Mouse (Mus musculus) ovary, adult 10 weeks (tissue): Measurements from ENCODE around the gene Rtp4. TPM values are rescaled to one million over a fixed set of nuclear protein-coding genes. Genes with fewer than 3 reads are reported as not detected.

ENCODE experiments used
- polyA plus RNA-seq: library from polyadenylated mRNA; stranded (reverse); fragments of 350-450 nt; fragmentation: Illumina TruSeq; extraction: RNeasy Lipid Tissue Mini Kit (QIAGEN cat#74804); gene quantifications from one replicate; pipeline ENCODE4 v1.2.3, GENCODE M21; 2014

The Rtp4 gene
- 53.8 TPM for polyA plus RNA-seq

DNA sequence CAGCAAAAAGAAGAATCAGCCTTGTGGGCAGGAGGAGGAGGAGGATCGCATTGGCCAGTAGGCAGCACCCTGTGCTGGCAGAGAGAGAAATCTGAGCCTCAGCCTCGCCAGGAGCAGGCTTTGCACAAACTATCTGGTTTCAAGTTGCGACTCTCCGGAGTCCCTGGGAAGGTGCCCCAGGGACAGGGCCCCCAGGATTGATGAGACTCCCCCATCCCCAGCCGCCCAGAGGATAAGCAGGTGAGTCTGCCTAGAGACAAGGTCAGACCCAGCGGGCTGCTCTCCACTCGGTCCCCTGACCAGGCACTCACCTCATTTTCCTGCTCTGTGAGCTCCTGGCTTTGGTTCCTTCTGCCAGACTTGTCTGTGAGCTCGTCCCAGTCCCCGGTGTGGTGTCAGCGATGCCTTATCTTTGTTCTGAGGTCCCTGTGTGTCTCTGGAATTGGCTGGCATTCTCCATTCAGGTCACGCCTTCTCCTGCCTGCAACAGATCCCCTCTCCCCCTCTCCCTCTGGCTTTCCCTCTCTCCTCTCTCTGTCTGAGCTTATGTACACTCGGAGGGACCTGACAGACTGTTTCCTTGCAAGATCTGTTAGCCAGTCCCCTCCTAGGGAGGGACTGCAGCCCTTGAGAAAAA, at the start of gene Rtp4, which contains the start of gene Masp1:
Gene Rtp4, plus strand, starts transcription at position 57 of the 637 bp plus-strand sequence.
Gene Masp1, minus strand, starts transcription at position 581 of the 637 bp plus-strand sequence.

Other genes with a start within 250 kb of the Rtp4 start
- not detected for gene Rtp1, start 91.2 kb upstream of the Rtp4 start, polyA plus RNA-seq
- 23.1 TPM for gene Masp1, start 524 bp downstream of the Rtp4 start, polyA plus RNA-seq